Mouse (Mus musculus) forebrain, embryonic 16.5 days (tissue): ENCODE results near the gene Rasa1. TPM values are rescaled to one million over a fixed set of nuclear protein-coding genes. Genes with fewer than 3 reads are reported as not detected.
A peak's percentile ranks its signal among the peaks of the same experiment; 100 is the strongest.

ENCODE experiments used
- ATAC-seq: fragments of 200-750 bp; cut with Nextera tagmentation; 2 replicates; pipeline ENCODE4 v1.8.0; 2017; ENCODE audit warnings: mild to moderate bottlenecking, moderate library complexity
- H3K27ac ChIP-seq: fragments of 300-500 bp; sonication (generic); 2 replicates; pipeline ENCODE4 v1.5.1; 2014; ENCODE audit warnings: low read length, control low read depth
- H3K27me3 ChIP-seq: fragments of 300-500 bp; sonication (generic); replicated peaks from 2 replicates; pipeline ENCODE4 v1.6.1; 2014; ENCODE audit warnings: low read length; ENCODE audit not compliant: control insufficient read depth, insufficient read depth
- H3K36me3 ChIP-seq: fragments of 300-500 bp; sonication (generic); 2 replicates; pipeline ENCODE4 v1.6.1; 2014; ENCODE audit not compliant: control insufficient read depth, insufficient read depth
- H3K4me1 ChIP-seq: fragments of 300-500 bp; sonication (generic); replicated peaks from 2 replicates; pipeline ENCODE4 v1.6.1; 2014; ENCODE audit warnings: low read length; ENCODE audit not compliant: control insufficient read depth, insufficient read depth
- H3K4me2 ChIP-seq: fragments of 300-500 bp; sonication (generic); 2 replicates; pipeline ENCODE4 v1.6.1; 2014; ENCODE audit warnings: mild to moderate bottlenecking, low read length, control low read depth
- H3K4me3 ChIP-seq: fragments of 300-500 bp; sonication (generic); replicated peaks from 2 replicates; pipeline ENCODE4 v1.5.1; 2014; ENCODE audit warnings: mild to moderate bottlenecking, low read length, control low read depth
- H3K9ac ChIP-seq: fragments of 300-500 bp; sonication (generic); replicated peaks from 2 replicates; pipeline ENCODE4 v1.6.1; 2014; ENCODE audit warnings: low read depth, low read length, control low read depth
- H3K9me3 ChIP-seq: fragments of 300-500 bp; sonication (generic); 2 replicates; pipeline ENCODE4 v1.6.1; 2016; ENCODE audit warnings: low read length; ENCODE audit not compliant: control insufficient read depth
- WGBS: fragments of 180-500 bp; shearing (Covaris S2); extraction: QIAGEN DNeasy Blood & Tissue Kit; methylation state at CpG from one replicate; pipeline ENCODE4 v1.1.7; 2014; 5-methylcytosine and 5-hydroxymethylcytosine counted together
- polyA plus RNA-seq: library from polyadenylated mRNA; unstranded; fragments of >200 nt; fragmentation: Nextera tagmentation; extraction: Ambion mirVana; gene quantifications from 2 replicates; pipeline ENCODE4 v1.2.1, GENCODE M21; 2015

The Rasa1 gene
- 68.1 and 70.3 TPM in 2 replicates for polyA plus RNA-seq

GRCm38 (mm10) chr13:85288843-85289713 is at the start of gene Rasa1:
Rasa1 (minus strand) TSS chr13:85289130.
- Histone ChIP-seq H3K36me3 (no peaks in the 10 kb centered on the region), H3K27me3 (no peaks in the 10 kb centered on the region), H3K4me1 (peaks cover 11% of the 10 kb centered on the region), H3K27ac (peak within 1 kb of the TSS; percentile 99), H3K9ac (peak within 1 kb of the TSS; percentile 98), H3K4me3 (peak within 1 kb of the TSS; percentile 100), H3K9me3 (no peaks in the 10 kb centered on the region), H3K4me2 (peak within 1 kb of the TSS; percentile 59)
- WGBS: under 1% methylated on average over 71 of the region's 97 CpGs
- peak; percentile 97 for ATAC-seq

- peak; percentile 49; the same call in 1 of the 2 replicates for ATAC-seq
- Histone ChIP-seq H3K36me3 (no peaks in the 10 kb centered on the region), H3K27me3 (no peaks in the 10 kb centered on the region), H3K9me3 (no peaks in the 10 kb centered on the region), H3K4me3 (no peak overlapping the region), H3K4me1 (no peaks in the 10 kb centered on the region; the same call in 1 of the 2 replicates), H3K27ac (no peak overlapping the region; the same call in 1 of the 2 replicates), H3K4me2 (no peak overlapping the region), H3K9ac (no peak overlapping the region)
- WGBS: 54% methylated on average over 2 of the region's 2 CpGs
Measured at GRCm38 (mm10) chr13:85311547-85311946, 22.6 kb upstream of the Rasa1 start.

GRCm38 (mm10) chr13:85310968-85311367 is 22.0 kb upstream of the Rasa1 start:
- Histone ChIP-seq H3K4me1 (no peaks in the 10 kb centered on the region; the same call in 1 of the 2 replicates), H3K9me3 (no peaks in the 10 kb centered on the region), H3K27ac (peak overlapping the region; percentile 28; the same call in 1 of the 2 replicates), H3K9ac (no peak overlapping the region), H3K36me3 (no peaks in the 10 kb centered on the region), H3K27me3 (no peaks in the 10 kb centered on the region), H3K4me3 (no peak overlapping the region), H3K4me2 (no peak overlapping the region)
- peak; percentile 96 for ATAC-seq
- 20% methylated on average over 5 of the region's 5 CpGs for WGBS

- H3K36me3 ChIP-seq: no peaks in the 10 kb centered on the region
- H3K9me3 ChIP-seq: no peaks in the 10 kb centered on the region
- 73% methylated on average over 2 of the region's 2 CpGs for WGBS
- H3K4me2 ChIP-seq: no peak overlapping the region
- H3K9ac ChIP-seq: no peak overlapping the region
- H3K4me1 ChIP-seq: no peaks in the 10 kb centered on the region; the same call in 1 of the 2 replicates
- ATAC-seq: no peak
- H3K27me3 ChIP-seq: no peaks in the 10 kb centered on the region
- H3K4me3 ChIP-seq: no peak overlapping the region
- no peak overlapping the region for H3K27ac ChIP-seq
Measured at GRCm38 (mm10) chr13:85310483-85310882, 21.6 kb upstream of the Rasa1 start.

GRCm38 (mm10) chr13:85306039-85306438 is 17.1 kb upstream of the Rasa1 start:
- H3K9me3 ChIP-seq: no peaks in the 10 kb centered on the region
- no peak overlapping the region for H3K9ac ChIP-seq
- H3K27ac ChIP-seq: no peak overlapping the region
- no peaks in the 10 kb centered on the region for H3K27me3 ChIP-seq
- no peak for ATAC-seq
- H3K4me3 ChIP-seq: no peak overlapping the region
- no peaks in the 10 kb centered on the region for H3K4me1 ChIP-seq
- no peaks in the 10 kb centered on the region for H3K36me3 ChIP-seq
- H3K4me2 ChIP-seq: no peak overlapping the region

- 67% methylated on average over 1 of the region's 1 CpGs for WGBS
- Histone ChIP-seq H3K27ac (no peak overlapping the region), H3K9ac (no peak overlapping the region), H3K4me1 (peaks cover 6% of the 10 kb centered on the region), H3K9me3 (no peaks in the 10 kb centered on the region), H3K36me3 (no peaks in the 10 kb centered on the region), H3K4me3 (no peak overlapping the region), H3K27me3 (no peaks in the 10 kb centered on the region), H3K4me2 (no peak overlapping the region)
- ATAC-seq: no peak
Measured at GRCm38 (mm10) chr13:85290651-85291050, 1.7 kb upstream of the Rasa1 start.

GRCm38 (mm10) chr13:85288574-85288842 is 422 bp downstream of the Rasa1 start:
- Histone ChIP-seq H3K4me2 (peak overlapping the region; percentile 59), H3K4me1 (peaks cover 11% of the 10 kb centered on the region), H3K36me3 (no peaks in the 10 kb centered on the region), H3K4me3 (peak overlapping the region; percentile 100), H3K27ac (peak overlapping the region; percentile 99), H3K9ac (peak overlapping the region; percentile 98), H3K9me3 (no peaks in the 10 kb centered on the region), H3K27me3 (no peaks in the 10 kb centered on the region)
- 0 out of 2 replicates have a peak, but pooled peaks have one; percentile 0 for ATAC-seq
- WGBS: under 1% methylated on average over 26 of the region's 35 CpGs

GRCm38 (mm10) chr13:85287876-85288573 is 905 bp downstream of the Rasa1 start:
- ATAC-seq: peak; percentile 0; the same call in 1 of the 2 replicates
- Histone ChIP-seq H3K9me3 (no peaks in the 10 kb centered on the region), H3K27me3 (no peaks in the 10 kb centered on the region), H3K4me3 (peak overlapping the region; percentile 100), H3K4me1 (peaks cover 11% of the 10 kb centered on the region), H3K36me3 (no peaks in the 10 kb centered on the region), H3K27ac (peak overlapping the region; percentile 99), H3K9ac (peak overlapping the region; percentile 98), H3K4me2 (peak overlapping the region; percentile 59)
- under 1% methylated on average over 25 of the region's 25 CpGs for WGBS

GRCm38 (mm10) chr13:85282626-85283025 is 6.3 kb downstream of the Rasa1 start:
- Histone ChIP-seq H3K4me1 (peaks cover 11% of the 10 kb centered on the region), H3K36me3 (no peaks in the 10 kb centered on the region), H3K27me3 (no peaks in the 10 kb centered on the region), H3K4me2 (no peak overlapping the region), H3K9me3 (no peaks in the 10 kb centered on the region), H3K9ac (no peak overlapping the region), H3K27ac (no peak overlapping the region), H3K4me3 (no peak overlapping the region)
- no peak for ATAC-seq
